Mouse (Mus musculus) hindbrain, postnatal 0 days (tissue): ENCODE measurements at regions not wholly inside any gene's neighbourhood (a gene's known extent, or its start where the extent isn't known, plus 50 kb on each side); places are given as distances from the start of the nearest gene placed in this dataset.

Experiments used
- ATAC-seq: fragments of 200-750 bp; cut with Nextera tagmentation; 2 replicates; pipeline ENCODE4 v1.8.0; 2017; ENCODE audit warnings: mild to moderate bottlenecking, moderate TSS enrichment, moderate library complexity
- DNase-seq: peaks from one replicate; pipeline ENCODE4 v3.0.0-alpha.2; 2015; ENCODE audit warnings: low spot score
- H3K27ac ChIP-seq: fragments of 300-500 bp; sonication (generic); 2 replicates; pipeline ENCODE4 v1.5.1; 2014; ENCODE audit warnings: mild to moderate bottlenecking
- H3K27me3 ChIP-seq: fragments of 300-500 bp; sonication (generic); 2 replicates; pipeline ENCODE4 v1.6.1; 2014; ENCODE audit warnings: low read length, mixed read lengths; ENCODE audit not compliant: insufficient read depth
- H3K36me3 ChIP-seq: fragments of 300-500 bp; sonication (generic); 2 replicates; pipeline ENCODE4 v1.6.1; 2014; ENCODE audit warnings: low read length, mixed read lengths; ENCODE audit not compliant: insufficient read depth
- H3K4me1 ChIP-seq: fragments of 300-500 bp; sonication (generic); 2 replicates; pipeline ENCODE4 v1.6.1; 2014; ENCODE audit warnings: antibody characterized with exemption, low read length, mixed read lengths; ENCODE audit not compliant: insufficient read depth
- H3K4me2 ChIP-seq: fragments of 300-500 bp; sonication (generic); 2 replicates; pipeline ENCODE4 v1.6.1; 2014; ENCODE audit warnings: low read depth, mild to moderate bottlenecking, low read length, moderate library complexity, mixed read lengths
- H3K4me3 ChIP-seq: fragments of 300-500 bp; sonication (generic); 2 replicates; pipeline ENCODE4 v1.5.1; 2014; ENCODE audit warnings: low read length
- H3K9ac ChIP-seq: fragments of 300-500 bp; sonication (generic); replicated peaks from 2 replicates; pipeline ENCODE4 v1.6.1; 2014; ENCODE audit warnings: mild to moderate bottlenecking, low read length, moderate library complexity, mixed read lengths
- H3K9me3 ChIP-seq: fragments of 300-500 bp; sonication (generic); 2 replicates; pipeline ENCODE4 v1.6.1; 2016; ENCODE audit warnings: low read length, mixed read lengths
- CTCF ChIP-seq: IDR thresholded peaks from 2 replicates; pipeline ENCODE4 v1.5.1; 2016; ENCODE audit warnings: antibody characterized with exemption, control low read depth, low read depth
- WGBS: fragments of 180-500 bp; shearing (Covaris S2); extraction: QIAGEN DNeasy Blood & Tissue Kit; methylation state at CpG from one replicate; pipeline ENCODE4 v1.1.7; 2014; 5-methylcytosine and 5-hydroxymethylcytosine counted together

GRCm38 (mm10) chr14:46661792-46662545 lies 98.4 kb upstream of the Cdkn3 start:
- DNase-seq (no peak), ATAC-seq (peak; percentile 65; the same call in 1 of the 2 replicates)
- Histone ChIP-seq H3K27me3 (0 out of 2 replicates have a peak, but pooled peaks cover 4% of the 10 kb centered on the region), H3K9me3 (no peaks in the 10 kb centered on the region), H3K36me3 (no peaks in the 10 kb centered on the region), H3K4me2 (no peak overlapping the region), H3K9ac (no peak overlapping the region), H3K4me1 (peaks cover 6% of the 10 kb centered on the region), H3K4me3 (no peak overlapping the region), H3K27ac (no peak overlapping the region)
- 9% methylated on average over 9 of the region's 9 CpGs for WGBS
- no peak for TF ChIP-seq CTCF

- Histone ChIP-seq H3K4me2 (no peak overlapping the region), H3K27ac (no peak overlapping the region), H3K4me1 (peaks cover 6% of the 10 kb centered on the region), H3K36me3 (no peaks in the 10 kb centered on the region), H3K9ac (no peak overlapping the region), H3K9me3 (no peaks in the 10 kb centered on the region), H3K27me3 (0 out of 2 replicates have a peak, but pooled peaks cover 4% of the 10 kb centered on the region), H3K4me3 (no peak overlapping the region)
- ATAC-seq (peak; percentile 67), DNase-seq (peak; percentile 56)
- no peak for TF ChIP-seq CTCF
- WGBS, result 25% methylated on average over 3 of the region's 3 CpGs
Measured at GRCm38 (mm10) chr14:46661118-46661791, 99.1 kb upstream of the Cdkn3 start.

GRCm38 (mm10) chr14:46659365-46659764 lies 101.0 kb upstream of the Cdkn3 start:
- Histone ChIP-seq H3K9me3 (no peaks in the 10 kb centered on the region), H3K4me3 (no peak overlapping the region), H3K36me3 (no peaks in the 10 kb centered on the region), H3K27ac (no peak overlapping the region), H3K27me3 (0 out of 2 replicates have a peak, but pooled peaks cover 4% of the 10 kb centered on the region), H3K9ac (no peak overlapping the region), H3K4me1 (peaks cover 6% of the 10 kb centered on the region), H3K4me2 (no peak overlapping the region)
- ATAC-seq (no peak), DNase-seq (no peak)
- WGBS, result 67% methylated on average over 4 of the region's 4 CpGs
- no peak for TF ChIP-seq CTCF

- Histone ChIP-seq H3K27me3 (no peaks in the 10 kb centered on the region), H3K9me3 (no peaks in the 10 kb centered on the region), H3K4me3 (no peak overlapping the region), H3K9ac (no peak overlapping the region), H3K27ac (no peak overlapping the region), H3K4me2 (no peak overlapping the region), H3K36me3 (no peaks in the 10 kb centered on the region), H3K4me1 (no peaks in the 10 kb centered on the region)
- 76% methylated on average over 10 of the region's 10 CpGs for WGBS
- no peak for DNase-seq
- ATAC-seq, result no peak
- no peak for TF ChIP-seq CTCF
Measured at GRCm38 (mm10) chr14:46656249-46656648, 104.1 kb upstream of the Cdkn3 start.

GRCm38 (mm10) chr14:46647319-46647974 lies 112.9 kb upstream of the Cdkn3 start:
- ATAC-seq, result peak; percentile 83
- Histone ChIP-seq H3K36me3 (no peaks in the 10 kb centered on the region), H3K27me3 (no peaks in the 10 kb centered on the region), H3K27ac (0 out of 2 replicates have a peak overlapping the region, but pooled peaks have one; percentile 11), H3K9me3 (no peaks in the 10 kb centered on the region), H3K4me3 (no peak overlapping the region), H3K4me2 (no peak overlapping the region), H3K4me1 (no peaks in the 10 kb centered on the region), H3K9ac (no peak overlapping the region)
- DNase-seq, result peak; percentile 66
- peak; percentile 37 for TF ChIP-seq CTCF
- 32% methylated on average over 12 of the region's 12 CpGs for WGBS

DNA sequence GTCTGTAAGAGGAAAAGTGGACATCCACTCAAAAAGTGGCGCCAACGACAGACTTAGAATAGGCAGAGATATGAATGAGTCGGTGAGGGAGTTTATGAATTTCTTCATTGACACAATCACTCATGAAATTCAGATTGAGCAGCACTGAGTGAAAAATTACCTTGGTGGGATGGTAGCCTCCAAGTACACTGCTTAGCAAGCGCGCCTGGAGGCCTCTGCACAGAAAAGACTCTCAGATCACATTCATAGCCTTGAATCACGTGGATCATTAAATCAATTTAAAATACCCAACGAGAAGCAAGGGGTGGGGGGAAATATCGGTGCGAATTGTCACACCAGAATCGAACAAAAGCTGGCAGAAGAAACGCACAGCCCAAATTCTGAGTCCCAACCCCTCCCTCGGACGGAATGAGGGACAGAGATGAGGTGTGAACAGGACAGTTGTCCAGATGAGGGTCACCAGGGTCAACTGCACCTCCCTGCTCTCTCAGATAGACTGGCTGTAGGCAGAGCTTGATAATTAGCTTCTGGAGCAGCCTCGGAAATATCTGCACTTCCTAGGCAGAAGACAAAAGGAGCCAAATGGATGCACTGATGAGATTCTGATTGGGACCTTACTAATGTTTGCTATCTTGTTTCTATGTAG lies 113.5 kb upstream of the Cdkn3 start:
- Histone ChIP-seq H3K27ac (0 out of 2 replicates have a peak overlapping the region, but pooled peaks have one; percentile 11), H3K4me3 (no peak overlapping the region), H3K4me1 (no peaks in the 10 kb centered on the region), H3K36me3 (no peaks in the 10 kb centered on the region), H3K27me3 (no peaks in the 10 kb centered on the region), H3K4me2 (no peak overlapping the region), H3K9ac (no peak overlapping the region), H3K9me3 (no peaks in the 10 kb centered on the region)
- ATAC-seq, result no peak; the same call in 1 of the 2 replicates
- WGBS, result 64% methylated on average over 14 of the region's 14 CpGs
- no peak for TF ChIP-seq CTCF
- no peak for DNase-seq
